Mouse (Mus musculus) right cerebral cortex, adult 18-20 months (tissue): ENCODE measurements at regions not wholly inside any gene's neighbourhood (a gene's known extent, or its start where the extent isn't known, plus 50 kb on each side); places are given as distances from the start of the nearest gene placed in this dataset.
A peak's percentile ranks its signal among the peaks of the same experiment; 100 is the strongest.

ENCODE experiments used
- DNase-seq: peaks from one replicate; pipeline ENCODE4 v3.0.0; 2022; ENCODE audit warnings: mixed read lengths

- DNase-seq, result no peak
Observed at GRCm38 (mm10) chr12:70719255-70719654, 106.1 kb upstream of the Frmd6 start.

- peak; percentile 31 for DNase-seq
Observed at GRCm38 (mm10) chr12:70720178-70720894, 105.0 kb upstream of the Frmd6 start.

- DNase-seq, result no peak
Observed at GRCm38 (mm10) chr12:70725326-70725725, 100.0 kb upstream of the Frmd6 start.

GRCm38 (mm10) chr12:70727496-70728259, 97.6 kb upstream of the Frmd6 start:
- DNase-seq, result peak; percentile 70

GRCm38 (mm10) chr12:70728407-70728806, 96.9 kb upstream of the Frmd6 start:
- no peak for DNase-seq

GRCm38 (mm10) chr12:70729961-70730360, 95.4 kb upstream of the Frmd6 start:
- no peak for DNase-seq

- no peak for DNase-seq
Observed at GRCm38 (mm10) chr12:70731498-70731897, 93.8 kb upstream of the Frmd6 start.

GRCm38 (mm10) chr12:70732591-70732990, 92.7 kb upstream of the Frmd6 start:
- DNase-seq, result no peak

GRCm38 (mm10) chr12:70738554-70738953, 86.8 kb upstream of the Frmd6 start:
- no peak for DNase-seq

GRCm38 (mm10) chr12:70739316-70739715, 86.0 kb upstream of the Frmd6 start:
- no peak for DNase-seq

- no peak for DNase-seq
Observed at GRCm38 (mm10) chr12:70739766-70740165, 85.5 kb upstream of the Frmd6 start.

GRCm38 (mm10) chr12:70742836-70743235, 82.5 kb upstream of the Frmd6 start:
- no peak for DNase-seq

- DNase-seq, result no peak
Observed at GRCm38 (mm10) chr12:70745681-70746080, 79.6 kb upstream of the Frmd6 start.

GRCm38 (mm10) chr12:70749651-70750050, 75.7 kb upstream of the Frmd6 start:
- DNase-seq, result no peak

- no peak for DNase-seq
Observed at GRCm38 (mm10) chr12:70750651-70751578, 74.4 kb upstream of the Frmd6 start.

- peak; percentile 30 for DNase-seq
Observed at GRCm38 (mm10) chr12:70752266-70752910, 72.9 kb upstream of the Frmd6 start.

- DNase-seq, result no peak
Observed at GRCm38 (mm10) chr12:70752911-70753290, 72.4 kb upstream of the Frmd6 start.

GRCm38 (mm10) chr12:70753458-70753857, 71.9 kb upstream of the Frmd6 start:
- DNase-seq, result no peak

GRCm38 (mm10) chr12:70758080-70758479, 67.2 kb upstream of the Frmd6 start:
- DNase-seq, result no peak

GRCm38 (mm10) chr12:70763542-70763941, 61.8 kb upstream of the Frmd6 start:
- no peak for DNase-seq

GRCm38 (mm10) chr12:70766319-70766718, 59.0 kb upstream of the Frmd6 start:
- DNase-seq, result no peak

GRCm38 (mm10) chr12:70767959-70768358, 57.4 kb upstream of the Frmd6 start:
- no peak for DNase-seq

- no peak for DNase-seq
Observed at GRCm38 (mm10) chr12:70768745-70769144, 56.6 kb upstream of the Frmd6 start.
